ENCODE assay signal across 26 mouse cellular contexts in the genomic region with DNA sequence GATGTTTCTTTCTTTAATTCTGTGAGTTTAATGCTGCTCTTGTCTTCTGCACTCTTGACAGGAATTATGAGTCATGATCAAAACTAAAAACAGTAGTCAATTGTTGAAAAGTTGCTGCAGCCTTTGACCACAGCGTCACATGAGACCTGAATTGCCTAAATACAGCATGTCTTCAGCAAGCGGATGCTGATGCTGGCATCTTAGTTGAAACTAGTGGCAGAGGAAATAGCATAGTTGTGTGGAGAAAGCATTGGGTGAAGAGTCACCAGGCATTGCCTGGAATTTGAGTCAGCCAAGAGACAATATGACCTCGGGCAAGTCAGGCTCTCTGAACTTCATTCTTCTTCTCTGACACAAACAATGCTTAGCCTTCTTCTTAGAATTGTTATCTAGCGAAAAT. TPM values are rescaled to one million over a fixed set of nuclear protein-coding genes. Genes with fewer than 3 reads are reported as not detected.
DNase-seq lines count a peak whose midpoint lies in the region; TF ChIP-seq lines count a peak whose summit lies in the region.
"Had no signal": no experiment of that assay in that cellular context is flagged by ENCODE, and none has a peak within 500 bp of the region (broad histone marks: within the 10 kb centered on the region; RNA-seq: fewer than 3 reads in every experiment).

No protein-coding gene starts in this region.

- H3K4me1 ChIP-seq in CH12.LX (ENCODE audit: control insufficient read depth in 1 of 2, insufficient read depth in 2 of 2) = peaks cover 0 to 6% of the 10 kb centered on the region in 2 experiments; a peak in 2 of 4 replicates
- H3K4me1 ChIP-seq: embryonic facial prominence, embryonic 10.5 days; embryonic facial prominence, embryonic 13.5 days; heart, embryonic 12.5 days; heart, embryonic 15.5 days had no signal

- no peak overlapping the region for H3K4me3 ChIP-seq in CH12.LX (replicated peaks in 1 of 3; ENCODE audit: low read depth in 2 of 3, low read length in 2 of 3, poor library complexity in 1 of 3)
- no peak overlapping the region for H3K4me3 ChIP-seq in macrophage (ENCODE audit: inconsistent target)
- H3K4me3 ChIP-seq: embryonic facial prominence, embryonic 10.5 days; embryonic facial prominence, embryonic 13.5 days; erythroblast, embryonic 14.5 days; heart, embryonic 12.5 days; heart, embryonic 15.5 days had no signal

- no peak overlapping the region for H3K4me2 ChIP-seq in CH12.LX (ENCODE audit: insufficient read depth, low read depth, poor library complexity, severe bottlenecking)
- H3K4me2 ChIP-seq: embryonic facial prominence, embryonic 13.5 days; heart, embryonic 12.5 days; heart, embryonic 15.5 days; hindbrain, embryonic 14.5 days had no signal

- no peak for TF ChIP-seq POLR2A in CH12.LX (IDR thresholded peaks at IDR 0.05; ENCODE audit: low read depth, low read length)

- no peaks in the 10 kb centered on the region for H3K79me2 ChIP-seq in CH12.LX (replicated peaks; ENCODE audit: control insufficient read depth, extremely low read depth, insufficient read depth, poor library complexity, severe bottlenecking)
- H3K79me2 ChIP-seq in macrophage (ENCODE audit: inconsistent target) = no peaks in the 10 kb centered on the region

- peak; percentile 4 for DNase-seq in 3134 (ENCODE audit: extremely low read depth, insufficient read length, low spot score)
- DNase-seq in CH12.LX (ENCODE audit: extremely low read depth) = no peak
- peak; percentile 3 for DNase-seq in adipocyte (ENCODE audit: low spot score)
- no peak for DNase-seq in cerebellum, adult 9-11 months
- no peak for DNase-seq in adrenal gland, adult 8-10 months
- DNase-seq in heart, postnatal 36 days = no peak
- DNase-seq: adrenal gland, postnatal 14 days; cerebellum, adult 11-12 months; cerebellum, adult 8-10 months; cerebellum, postnatal 14 days; embryo, embryonic 11 days; forebrain, postnatal 0 days; gastrocnemius, postnatal 25 days; heart, adult 18-20 months; heart, postnatal 10 days; heart, postnatal 4 days; kidney, adult 2 months had no signal

- no peak for TF ChIP-seq CTCF in CH12.LX (conservative IDR thresholded peaks at IDR 0.05 in 1 of 2, IDR thresholded peaks at IDR 0.05 in 1 of 2; ENCODE audit: low read depth in 2 of 2, low read length in 2 of 2)

- intact Hi-C loops in heart, postnatal 36 days (cut with DNase I) = no loop called here

- 88% methylated on average over 4 of the region's 4 CpGs for WGBS in macrophage (ENCODE audit: missing documents)

- dilution Hi-C loops in CH12.LX (cut with MboI; ENCODE audit: extremely low pct_ligation_motif_present, extremely low pct_unique_long_range_greater_than_20kb, low sequenced_read_pairs) = no loop called here

- TF ChIP-seq RAD21 in CH12.LX (IDR thresholded peaks at IDR 0.05; ENCODE audit: low read depth, low read length) = no peak

- no peaks in the 10 kb centered on the region for H3K9me3 ChIP-seq in CH12.LX (replicated peaks; ENCODE audit: low read length)
- H3K9me3 ChIP-seq: embryonic facial prominence, embryonic 10.5 days; embryonic facial prominence, embryonic 13.5 days; G1E; heart, embryonic 12.5 days; heart, embryonic 15.5 days had no signal

- in situ Hi-C loops in CH12.LX (cut with MboI; ENCODE audit: low pct_ligation_motif_present, low pct_unique_long_range_greater_than_20kb, low sequenced_read_pairs) = no loop called here

- H3K27ac ChIP-seq in CH12.LX (ENCODE audit: insufficient read depth, low read depth) (no peak overlapping the region), macrophage (peak overlapping the region; percentile 63)
- H3K27ac ChIP-seq: embryonic facial prominence, embryonic 10.5 days; embryonic facial prominence, embryonic 13.5 days; heart, embryonic 15.5 days; hindbrain, embryonic 14.5 days; hindbrain, postnatal 0 days had no signal

- no peak overlapping the region for H3K9ac ChIP-seq in CH12.LX (ENCODE audit: insufficient read depth, low read depth)
- H3K9ac ChIP-seq: embryonic facial prominence, embryonic 13.5 days; forebrain, postnatal 0 days; heart, embryonic 12.5 days; heart, embryonic 15.5 days; hindbrain, embryonic 14.5 days had no signal

- H3K36me3 ChIP-seq in CH12.LX (replicated peaks in 1 of 2; ENCODE audit: control insufficient read depth in 1 of 2, insufficient read depth in 1 of 2, low read length in 1 of 2) (no peaks in the 10 kb centered on the region), macrophage (ENCODE audit: inconsistent target) (no peaks in the 10 kb centered on the region)
- H3K36me3 ChIP-seq: embryonic facial prominence, embryonic 10.5 days; embryonic facial prominence, embryonic 13.5 days; G1E; heart, embryonic 12.5 days; heart, embryonic 15.5 days had no signal

- no peaks in the 10 kb centered on the region for H3K27me3 ChIP-seq in CH12.LX (replicated peaks)
- H3K27me3 ChIP-seq: embryonic facial prominence, embryonic 13.5 days; heart, embryonic 12.5 days; heart, embryonic 15.5 days had no signal

- TF ChIP-seq EP300 in CH12.LX (IDR thresholded peaks at IDR 0.05; ENCODE audit: low read length) = no peak

TF ChIP-seq in CH12.LX, 34 proteins besides CTCF, POLR2A, EP300 and RAD21:
- TF ChIP-seq MXI1 (IDR thresholded peaks at IDR 0.05; ENCODE audit: low read depth, low read length) (no peak), CHD2 (IDR thresholded peaks at IDR 0.05; ENCODE audit: low read length) (no peak), MEF2A (IDR thresholded peaks at IDR 0.05; ENCODE audit: borderline replicate concordance, low read depth, low read length) (no peak), ZC3H11A (IDR thresholded peaks at IDR 0.05; ENCODE audit: low read depth, low read length) (no peak), BHLHE40 (IDR thresholded peaks at IDR 0.05; ENCODE audit: low read depth, low read length) (peak; percentile 23; the same call in 1 of the 2 replicates)
TF ChIP-seq in CH12.LX: peak in this region for 1.

RNA-seq across cellular contexts. Expression of gene Nrcam, which starts 26.4 kb away (rescaled TPM):
- total RNA-seq in CH12.LX (2012; rRNA removed) (0.04 and 0.13 TPM in 2 replicates), CH12.LX (2014; rRNA removed) (0.05 and 0.24 TPM in 2 replicates)
- polyA plus RNA-seq in CH12.LX (2012; ENCODE audit: insufficient read length, low read depth) (0.33 and 0.59 TPM in 2 replicates), macrophage (2018) (3.0 to 9.9 TPM (median 4.8 TPM) in 3 replicates)
- total RNA-seq in macrophage (2018; cell fraction: chromatin; rRNA removed) = 10 to 100 TPM in 11 of 26 experiments, 1 to 10 TPM in 15; 1.1 to 22.6 (median 4.9) TPM
- total RNA-seq in macrophage (2018; cell fraction: cytosol; rRNA removed) = 10 to 100 TPM in 1 of 26 experiments, 1 to 10 TPM in 13, under 1 TPM in 12; 0.24 to 11.2 (median 2.8) TPM
- total RNA-seq in macrophage (2018; cell fraction: nucleus; rRNA removed) = 10 to 100 TPM in 7 of 26 experiments, 1 to 10 TPM in 18, under 1 TPM in 1; 0.85 to 16.5 (median 5.4) TPM
- 10 to 100 TPM in 1 of 4 experiments, 1 to 10 TPM in 3; 3.4 to 14.9 (median 6.9) TPM for total RNA-seq in adrenal gland, adult 8-10 months (2022)
- under 1 TPM; 0.30 to 0.94 TPM for total RNA-seq in heart, postnatal 36 days (2021)
- polyA plus RNA-seq: erythroblast, embryonic 14.5 days; G1E had no signal

Comparison
In these comparisons a context has a peak if more than half of its experiments do, and no peak if none do; other contexts are left out.
1. DNase-seq: peak in 3134 (single experiment) and adipocyte (single experiment); none in CH12.LX (single experiment), cerebellum, adult 9-11 months (single experiment), adrenal gland, adult 8-10 months (single experiment) and heart, postnatal 36 days (0 of 2).